Mouse (Mus musculus): Measurements from ENCODE around the gene Iqschfp.

Iqschfp gene

GRCm38 (mm10) chr3:68372925-68373324 lies 480.9 kb downstream of the Iqschfp start:
- DNase-seq: no peak

- DNase-seq: peak; percentile 87
Measured at GRCm38 (mm10) chr3:68375100-68375508, 483.1 kb downstream of the Iqschfp start.

DNA sequence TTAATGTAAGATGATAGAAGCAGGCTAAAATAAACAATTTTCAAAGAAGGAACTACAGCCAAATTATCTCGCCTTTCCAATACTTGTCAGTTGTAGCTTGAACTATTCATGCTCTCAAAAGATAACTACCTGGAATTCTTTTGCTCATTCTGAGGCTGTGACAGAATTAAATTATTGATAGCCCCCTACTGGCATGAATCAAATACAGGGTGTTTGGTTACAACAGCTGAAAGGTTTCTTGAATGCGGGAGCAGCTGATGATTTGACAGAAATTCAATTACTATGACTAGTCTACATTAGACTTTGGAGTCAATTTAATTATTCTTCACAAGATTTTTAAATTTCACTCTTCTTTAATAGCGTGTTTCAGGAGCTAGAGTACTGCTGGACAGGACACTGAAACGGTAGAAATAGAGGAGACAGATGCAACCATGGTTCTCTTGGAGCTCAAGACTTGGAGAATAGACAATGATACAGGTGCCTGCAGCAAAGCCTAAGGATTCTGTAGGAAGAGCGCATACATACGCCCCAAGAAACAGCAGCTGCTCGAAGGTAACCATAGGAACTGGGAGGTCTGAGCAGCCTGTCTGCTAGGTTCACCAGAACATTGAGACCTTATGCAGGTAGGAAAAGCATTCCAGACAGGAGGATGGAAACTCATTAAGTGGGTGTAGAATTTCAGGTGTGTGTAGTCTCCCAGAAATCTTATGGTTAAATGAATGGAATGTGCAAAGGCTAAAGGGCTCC lies 485.6 kb downstream of the Iqschfp start:
- peak; percentile 53 for DNase-seq

GRCm38 (mm10) chr3:68378799-68379198 lies 486.8 kb downstream of the Iqschfp start:
- DNase-seq: no peak

DNA sequence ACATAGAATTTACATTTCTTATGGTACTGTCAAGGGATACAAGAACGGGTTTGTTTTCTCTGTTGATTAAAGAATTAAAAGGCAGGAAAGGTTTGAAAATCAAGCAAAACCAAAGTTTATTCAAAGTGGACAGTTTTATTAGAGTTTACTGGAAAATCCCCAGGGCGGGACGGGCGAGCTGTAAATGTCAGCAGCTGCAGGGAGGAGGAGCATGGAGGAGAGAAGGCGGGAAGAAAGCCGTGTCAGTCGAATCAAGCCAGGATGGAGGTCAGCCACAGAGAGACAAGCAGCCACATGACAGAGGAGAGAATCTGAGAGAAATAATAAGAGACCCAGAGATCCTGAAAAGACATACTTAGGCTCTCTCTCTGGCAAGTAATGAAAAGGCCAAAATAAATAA lies 487.2 kb downstream of the Iqschfp start:
- DNase-seq: no peak

DNA sequence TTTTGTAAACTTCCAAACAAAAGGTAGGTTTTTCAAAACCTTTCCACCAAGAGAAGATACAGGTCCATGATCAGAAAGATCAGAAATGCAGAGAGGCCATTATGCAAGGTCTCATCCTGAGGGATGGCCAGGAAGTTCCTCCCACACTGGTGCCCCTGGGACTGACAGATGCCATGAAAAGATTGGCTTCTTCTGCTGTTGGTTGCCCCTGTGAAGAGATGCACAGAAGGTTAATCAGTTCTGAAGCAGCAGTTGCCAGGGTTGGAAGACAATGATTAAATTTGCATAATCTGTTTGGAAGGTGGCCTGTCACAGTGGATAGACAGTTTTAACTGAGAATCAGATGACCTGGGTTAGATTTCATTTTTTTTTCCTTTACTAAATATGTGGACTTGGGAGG lies 491.6 kb downstream of the Iqschfp start:
- DNase-seq: no peak

GRCm38 (mm10) chr3:68385544-68385943 lies 493.5 kb downstream of the Iqschfp start:
- DNase-seq: no peak

GRCm38 (mm10) chr3:68388023-68388422 lies 496.0 kb downstream of the Iqschfp start:
- DNase-seq: no peak

DNA sequence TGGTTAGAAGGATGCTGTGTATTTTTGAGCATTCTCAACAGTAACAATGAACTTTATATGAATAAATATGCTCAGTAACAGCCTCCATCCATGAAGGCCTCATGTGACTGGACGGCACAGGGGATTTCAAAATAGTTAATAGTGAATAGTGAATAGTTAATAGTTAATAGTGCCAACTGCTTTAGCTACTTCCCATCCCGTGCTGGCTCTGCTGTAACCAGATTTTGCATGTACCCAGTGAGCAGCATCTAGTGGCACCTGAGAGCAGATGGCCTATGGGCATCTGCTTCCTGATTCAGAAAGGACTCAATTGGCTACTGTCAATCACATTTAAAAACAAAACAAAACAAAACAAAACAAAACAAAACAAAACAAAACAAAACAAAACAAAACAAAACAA lies 501.5 kb downstream of the Iqschfp start:
- DNase-seq: no peak

DNA sequence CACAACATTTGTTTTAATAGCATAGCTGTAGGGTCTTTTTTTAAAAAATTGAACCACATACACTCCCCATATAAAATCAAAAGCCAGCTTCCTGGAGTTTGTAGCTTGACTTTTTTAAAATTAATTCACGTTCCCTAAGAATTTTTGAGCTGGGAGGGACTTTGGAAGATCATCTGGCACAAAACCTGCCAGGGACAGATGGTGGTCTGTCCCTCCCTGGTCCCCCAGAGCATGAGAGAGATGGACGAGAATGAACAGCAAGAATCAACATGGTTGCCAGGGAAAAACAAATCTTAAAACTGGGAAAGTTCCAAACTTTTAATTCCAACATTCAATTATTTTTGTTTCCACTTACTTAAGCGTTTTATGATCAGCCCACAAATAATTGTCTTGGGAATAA lies 506.7 kb downstream of the Iqschfp start:
- no peak for DNase-seq

- DNase-seq: peak; percentile 66
Measured at GRCm38 (mm10) chr3:68400121-68400520, 508.1 kb downstream of the Iqschfp start.

DNA sequence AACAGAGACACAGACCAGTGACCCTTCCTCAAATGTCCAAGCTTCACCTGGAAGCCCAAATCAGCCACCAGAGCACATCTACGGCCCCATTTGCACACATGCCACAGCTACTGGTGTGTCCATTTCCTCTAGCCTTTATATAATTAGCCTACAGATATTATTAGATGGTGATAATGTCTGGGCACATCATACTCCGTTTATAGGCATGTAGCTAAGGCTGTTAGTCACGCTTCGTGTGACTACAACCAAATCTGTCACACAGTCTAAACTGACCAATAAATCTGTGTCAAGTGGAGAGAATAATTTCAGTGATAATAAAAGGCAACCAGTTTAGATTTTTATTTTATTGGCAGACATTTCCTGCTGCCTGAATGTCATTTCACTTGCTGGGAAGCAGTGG lies 511.3 kb downstream of the Iqschfp start:
- DNase-seq: peak; percentile 59

DNA sequence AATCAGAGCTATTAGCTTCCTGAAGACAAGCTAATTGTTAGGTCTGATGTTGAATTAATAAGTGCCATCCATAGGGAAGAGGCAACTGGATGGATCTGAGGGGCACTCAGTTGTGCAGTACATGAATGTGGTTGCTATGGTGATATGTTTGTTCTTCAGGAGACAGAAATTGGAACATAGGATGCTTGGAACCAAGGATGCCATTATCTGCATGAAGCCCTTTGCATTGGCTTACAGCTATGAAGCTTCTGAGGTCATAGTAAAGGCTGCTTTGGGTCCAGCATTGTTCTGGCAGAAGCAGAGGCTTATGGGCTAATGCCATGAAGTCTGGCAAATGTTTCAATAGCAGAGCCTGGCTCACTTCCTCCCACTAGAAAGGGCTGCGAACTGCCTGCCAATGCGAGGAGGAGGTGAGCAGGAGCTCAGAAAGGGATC lies 511.8 kb downstream of the Iqschfp start:
- DNase-seq: peak; percentile 74

DNA sequence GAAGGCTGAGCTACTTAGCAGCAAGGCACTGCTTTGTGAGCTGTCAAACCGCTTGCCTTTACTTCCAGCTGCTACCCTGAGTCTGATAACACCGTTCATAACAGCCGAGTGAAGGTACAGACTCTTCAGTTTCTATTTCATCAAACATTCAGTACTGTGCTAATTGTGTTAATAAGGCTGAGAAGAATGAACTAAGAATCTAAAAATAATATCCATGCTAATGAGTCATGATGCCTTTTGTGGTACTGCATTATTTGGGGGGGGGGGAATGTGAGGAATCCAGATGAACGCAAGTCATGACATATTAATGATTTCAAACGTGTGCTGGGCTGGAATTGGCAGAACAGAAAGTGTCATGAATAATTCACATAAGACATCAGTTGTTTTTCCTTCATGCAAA lies 513.7 kb downstream of the Iqschfp start:
- no peak for DNase-seq

DNA sequence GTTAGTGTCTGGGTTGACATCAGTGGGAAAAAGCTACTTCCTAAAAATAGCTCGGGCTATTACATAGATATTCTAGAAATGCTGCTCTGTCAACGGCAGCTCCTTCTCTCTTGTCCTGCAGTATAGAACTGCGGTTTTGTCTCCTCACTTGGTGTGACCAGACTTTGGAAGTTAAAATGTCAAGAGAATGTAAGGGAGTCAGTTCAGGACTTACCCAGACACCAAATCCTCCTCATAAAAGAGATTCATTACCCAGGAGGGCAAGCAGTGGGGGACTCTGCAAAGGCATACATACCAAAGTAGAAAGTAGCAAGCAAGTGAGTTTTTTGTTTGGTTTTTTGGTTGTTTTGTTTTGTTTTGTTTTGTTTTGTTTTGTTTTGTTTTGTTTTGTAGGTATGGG lies 520.2 kb downstream of the Iqschfp start:
- DNase-seq: no peak

- DNase-seq: no peak
Measured at GRCm38 (mm10) chr3:68419792-68420191, 527.8 kb downstream of the Iqschfp start.

- no peak for DNase-seq
Measured at GRCm38 (mm10) chr3:68420927-68421326, 528.9 kb downstream of the Iqschfp start.

GRCm38 (mm10) chr3:68421849-68422248 lies 529.8 kb downstream of the Iqschfp start:
- no peak for DNase-seq

GRCm38 (mm10) chr3:68428081-68428480 lies 536.0 kb downstream of the Iqschfp start:
- DNase-seq: no peak

GRCm38 (mm10) chr3:68434435-68434834 lies 542.4 kb downstream of the Iqschfp start:
- no peak for DNase-seq

DNA sequence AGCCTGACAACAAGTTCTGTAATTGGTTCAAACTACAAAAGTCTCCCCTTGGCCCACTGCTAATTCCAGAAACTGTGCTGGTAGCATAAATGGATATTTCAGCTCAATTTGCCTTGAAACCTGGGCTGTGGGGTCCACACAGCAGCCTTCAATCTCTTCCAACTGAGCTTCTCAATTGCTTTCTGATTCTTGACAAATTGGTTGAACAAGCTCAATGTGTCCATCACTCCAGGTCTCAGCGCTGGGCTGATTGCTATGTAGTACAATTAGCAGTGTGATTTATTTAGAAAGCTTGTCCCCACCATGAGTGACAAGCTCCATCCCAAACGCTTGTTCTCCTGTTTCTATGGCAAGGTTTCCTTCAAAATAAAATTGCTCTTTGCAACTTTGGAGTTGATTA lies 542.9 kb downstream of the Iqschfp start:
- DNase-seq: no peak

DNA sequence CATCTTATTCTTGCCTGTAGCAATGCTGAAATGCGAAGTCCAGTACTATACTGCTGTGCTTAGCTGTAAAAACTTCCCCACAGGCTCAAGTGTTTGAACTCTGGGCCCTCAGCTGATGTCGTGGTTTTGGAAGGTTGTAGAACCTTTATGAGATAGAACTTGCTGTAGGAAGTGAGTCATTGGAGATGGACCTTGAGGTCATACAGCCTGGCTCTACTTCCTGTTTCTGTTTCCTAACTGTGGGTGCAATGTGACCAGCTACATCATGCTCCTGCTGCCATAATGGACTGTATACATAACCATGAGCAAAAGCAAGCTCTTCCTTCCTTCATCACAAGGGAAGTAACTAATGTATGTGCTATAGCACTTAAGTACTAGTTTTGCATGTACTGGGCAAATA lies 556.4 kb downstream of the Iqschfp start:
- DNase-seq: no peak

DNA sequence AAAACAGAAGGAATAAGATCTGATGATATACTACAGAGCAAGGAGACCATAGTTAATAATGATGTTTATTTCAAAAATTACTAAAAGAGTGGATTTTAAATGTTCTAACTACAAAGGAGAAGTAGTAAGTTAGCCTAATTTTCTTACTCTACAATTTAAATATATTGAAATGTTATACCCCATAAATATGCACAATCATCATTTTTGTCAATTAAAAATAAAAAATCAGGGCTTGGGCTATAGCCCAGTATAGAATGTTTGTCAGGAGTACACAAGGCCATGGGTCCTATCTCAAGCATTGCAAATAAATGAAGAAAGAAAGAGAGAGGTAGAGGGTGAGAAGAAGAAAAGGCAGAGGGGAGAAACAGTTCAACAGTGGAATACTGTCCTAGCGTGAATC lies 559.6 kb downstream of the Iqschfp start:
- DNase-seq: no peak

GRCm38 (mm10) chr3:68453266-68453665 lies 561.2 kb downstream of the Iqschfp start:
- peak; percentile 97 for DNase-seq

All from heart, adult 11 months (tissue).